Mouse (Mus musculus): ENCODE results near the gene Plekhh3. TPM values are rescaled to one million over a fixed set of nuclear protein-coding genes. Genes with fewer than 3 reads are reported as not detected.

The Plekhh3 gene
- polyA plus RNA-seq, 1 experiment from 2014 or later: 19.2 TPM

DNA sequence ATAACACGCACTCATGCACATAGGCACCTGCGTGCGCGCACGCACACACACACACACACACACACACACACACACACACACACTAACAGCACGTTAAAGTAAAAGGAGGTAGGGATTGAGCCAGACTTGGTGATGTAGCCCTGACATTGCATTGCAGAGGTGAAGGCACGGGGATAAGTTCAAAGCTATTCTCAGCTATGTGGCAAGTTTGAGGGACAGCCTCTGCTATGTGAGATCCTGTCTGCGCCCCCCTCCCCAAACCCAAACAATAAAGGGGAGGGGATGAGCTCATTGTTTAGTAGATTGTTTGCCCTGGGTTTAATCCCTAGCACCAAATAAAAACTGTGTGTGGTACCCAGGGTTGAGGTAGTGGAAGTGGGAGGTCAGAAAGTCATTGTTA is 30.1 kb downstream of the Plekhh3 start:
- Histone ChIP-seq H3K4me2 (replicated peaks; ENCODE audit: low read depth, low read length) (no peak overlapping the region), H3K9me3 (ENCODE audit: low read length) (no peaks in the 10 kb centered on the region), H3K36me3 (ENCODE audit: insufficient read depth, low read length) (no peaks in the 10 kb centered on the region), H3K4me3 (ENCODE audit: low read length) (no peak overlapping the region), H3K27me3 (ENCODE audit: insufficient read depth, low read length) (no peaks in the 10 kb centered on the region), H3K27ac (ENCODE audit: low read length) (no peak overlapping the region), H3K9ac (replicated peaks; ENCODE audit: low read length) (no peak overlapping the region), H3K4me1 (ENCODE audit: insufficient read depth, low read length) (peaks cover 28% of the 10 kb centered on the region; the same call in 1 of the 2 replicates)
- no peak for ATAC-seq (ENCODE audit: low FRiP score, low TSS enrichment)
- WGBS: 88% methylated on average over 8 of the region's 8 CpGs

GRCm38 (mm10) chr11:101140164-101140819 is 30.9 kb downstream of the Plekhh3 start:
- H3K4me2 ChIP-seq (replicated peaks; ENCODE audit: low read depth, low read length): peak overlapping the region; percentile 60
- peak overlapping the region; percentile 36 for H3K4me3 ChIP-seq (ENCODE audit: low read length)
- no peaks in the 10 kb centered on the region for H3K36me3 ChIP-seq (ENCODE audit: insufficient read depth, low read length)
- peaks cover 28% of the 10 kb centered on the region; the same call in 1 of the 2 replicates for H3K4me1 ChIP-seq (ENCODE audit: insufficient read depth, low read length)
- WGBS: 33% methylated on average over 27 of the region's 27 CpGs
- H3K27me3 ChIP-seq (ENCODE audit: insufficient read depth, low read length): no peaks in the 10 kb centered on the region
- peak overlapping the region; percentile 51 for H3K9ac ChIP-seq (replicated peaks; ENCODE audit: low read length)
- H3K9me3 ChIP-seq (ENCODE audit: low read length): no peaks in the 10 kb centered on the region
- H3K27ac ChIP-seq (ENCODE audit: low read length): no peak overlapping the region
- ATAC-seq (ENCODE audit: low FRiP score, low TSS enrichment): no peak

DNA sequence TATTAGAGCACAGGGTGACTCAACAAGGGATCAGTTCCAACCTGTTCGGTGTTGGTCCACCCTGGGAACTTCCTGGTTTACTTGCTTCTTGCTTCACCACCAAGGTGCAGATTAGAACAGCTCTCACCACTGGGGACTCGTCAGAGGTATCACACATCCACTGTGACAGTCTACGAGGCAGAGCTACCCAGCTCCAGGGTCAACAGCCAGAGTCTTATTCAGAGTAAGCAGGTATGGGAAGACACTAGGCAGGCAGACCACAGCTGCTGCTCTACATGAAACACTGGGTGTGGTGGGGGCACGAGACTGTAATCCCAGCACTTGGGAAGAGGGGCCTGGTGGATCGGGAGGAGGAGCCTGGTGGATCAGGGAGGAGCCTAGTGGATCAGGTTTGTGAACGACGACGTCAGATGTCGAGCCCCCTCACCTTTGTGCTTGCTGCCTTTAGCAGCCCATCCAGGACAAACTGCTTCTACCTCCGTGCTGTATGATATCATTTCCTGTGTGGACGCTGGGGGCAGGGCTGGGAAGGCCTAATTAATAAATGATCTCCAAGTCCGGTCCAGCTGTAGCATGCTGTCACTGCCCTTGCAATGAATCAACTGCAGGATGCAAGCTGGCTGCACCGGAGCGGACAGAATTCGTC is 32.5 kb downstream of the Plekhh3 start:
- ATAC-seq (ENCODE audit: low FRiP score, low TSS enrichment): peak; percentile 70
- H3K4me2 ChIP-seq (replicated peaks; ENCODE audit: low read depth, low read length): peak overlapping the region; percentile 41
- H3K9me3 ChIP-seq (ENCODE audit: low read length): no peaks in the 10 kb centered on the region
- H3K36me3 ChIP-seq (ENCODE audit: insufficient read depth, low read length): no peaks in the 10 kb centered on the region
- H3K4me3 ChIP-seq (ENCODE audit: low read length): peak overlapping the region; percentile 10; the same call in 1 of the 2 replicates
- H3K27ac ChIP-seq (ENCODE audit: low read length): peak overlapping the region; percentile 65
- H3K27me3 ChIP-seq (ENCODE audit: insufficient read depth, low read length): no peaks in the 10 kb centered on the region
- WGBS: 9% methylated on average over 15 of the region's 15 CpGs
- H3K4me1 ChIP-seq (ENCODE audit: insufficient read depth, low read length): peaks cover 28% of the 10 kb centered on the region; the same call in 1 of the 2 replicates
- H3K9ac ChIP-seq (replicated peaks; ENCODE audit: low read length): peak overlapping the region; percentile 45

GRCm38 (mm10) chr11:101137000-101137399 is 34.2 kb downstream of the Plekhh3 start:
- 78% methylated on average over 7 of the region's 7 CpGs for WGBS
- no peaks in the 10 kb centered on the region for H3K27me3 ChIP-seq (ENCODE audit: insufficient read depth, low read length)
- H3K4me1 ChIP-seq (ENCODE audit: insufficient read depth, low read length): peaks cover 28% of the 10 kb centered on the region; the same call in 1 of the 2 replicates
- H3K9me3 ChIP-seq (ENCODE audit: low read length): no peaks in the 10 kb centered on the region
- no peak overlapping the region for H3K4me3 ChIP-seq (ENCODE audit: low read length)
- H3K9ac ChIP-seq (replicated peaks; ENCODE audit: low read length): no peak overlapping the region
- ATAC-seq (ENCODE audit: low FRiP score, low TSS enrichment): no peak
- H3K27ac ChIP-seq (ENCODE audit: low read length): no peak overlapping the region
- H3K36me3 ChIP-seq (ENCODE audit: insufficient read depth, low read length): no peaks in the 10 kb centered on the region
- H3K4me2 ChIP-seq (replicated peaks; ENCODE audit: low read depth, low read length): no peak overlapping the region

- Histone ChIP-seq H3K36me3 (ENCODE audit: insufficient read depth, low read length) (no peaks in the 10 kb centered on the region), H3K27ac (ENCODE audit: low read length) (no peak overlapping the region), H3K9me3 (ENCODE audit: low read length) (peaks cover 4% of the 10 kb centered on the region), H3K9ac (replicated peaks; ENCODE audit: low read length) (no peak overlapping the region), H3K27me3 (ENCODE audit: insufficient read depth, low read length) (no peaks in the 10 kb centered on the region), H3K4me1 (ENCODE audit: insufficient read depth, low read length) (peaks cover 15% of the 10 kb centered on the region; the same call in 1 of the 2 replicates), H3K4me2 (replicated peaks; ENCODE audit: low read depth, low read length) (no peak overlapping the region), H3K4me3 (ENCODE audit: low read length) (no peak overlapping the region)
- 60% methylated on average over 13 of the region's 13 CpGs for WGBS
- ATAC-seq (ENCODE audit: low FRiP score, low TSS enrichment): no peak
These were observed 36.8 kb downstream of the Plekhh3 start for GRCm38 (mm10) chr11:101134217-101134865.

- H3K9me3 ChIP-seq (ENCODE audit: low read length): peaks cover 4% of the 10 kb centered on the region
- no peaks in the 10 kb centered on the region for H3K36me3 ChIP-seq (ENCODE audit: insufficient read depth, low read length)
- H3K9ac ChIP-seq (replicated peaks; ENCODE audit: low read length): no peak overlapping the region
- H3K27ac ChIP-seq (ENCODE audit: low read length): no peak overlapping the region
- peaks cover 6% of the 10 kb centered on the region; the same call in 1 of the 2 replicates for H3K4me1 ChIP-seq (ENCODE audit: insufficient read depth, low read length)
- no peak for ATAC-seq (ENCODE audit: low FRiP score, low TSS enrichment)
- WGBS: 55% methylated on average over 12 of the region's 12 CpGs
- no peaks in the 10 kb centered on the region for H3K27me3 ChIP-seq (ENCODE audit: insufficient read depth, low read length)
- no peak overlapping the region for H3K4me3 ChIP-seq (ENCODE audit: low read length)
- H3K4me2 ChIP-seq (replicated peaks; ENCODE audit: low read depth, low read length): no peak overlapping the region
These were observed 38.1 kb downstream of the Plekhh3 start for GRCm38 (mm10) chr11:101133037-101133436.

DNA sequence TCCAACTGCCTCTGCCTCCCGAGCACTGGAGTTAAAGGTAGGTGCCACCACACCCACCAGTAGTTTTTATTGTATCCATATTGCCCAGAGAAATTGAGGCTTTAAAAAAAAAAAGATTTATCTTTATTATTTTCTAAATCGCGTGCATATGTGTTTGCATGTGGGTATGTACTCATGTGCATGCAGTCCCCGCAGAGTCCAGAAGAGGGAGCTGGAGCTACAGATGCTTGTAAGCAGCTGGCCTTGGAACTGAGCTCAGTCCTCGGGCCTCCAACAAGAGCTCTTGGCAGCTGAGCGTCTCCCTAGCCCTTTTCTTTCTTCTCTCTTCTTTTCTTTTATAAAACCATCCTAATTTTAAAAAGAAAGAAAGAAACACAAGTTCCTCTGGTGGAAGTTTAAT is 39.5 kb downstream of the Plekhh3 start:
- Histone ChIP-seq H3K4me3 (ENCODE audit: low read length) (no peak overlapping the region), H3K9ac (replicated peaks; ENCODE audit: low read length) (no peak overlapping the region), H3K9me3 (ENCODE audit: low read length) (peaks cover 8% of the 10 kb centered on the region), H3K36me3 (ENCODE audit: insufficient read depth, low read length) (peaks cover 2% of the 10 kb centered on the region), H3K27me3 (ENCODE audit: insufficient read depth, low read length) (no peaks in the 10 kb centered on the region), H3K4me1 (ENCODE audit: insufficient read depth, low read length) (peaks cover 6% of the 10 kb centered on the region; the same call in 1 of the 2 replicates), H3K4me2 (replicated peaks; ENCODE audit: low read depth, low read length) (no peak overlapping the region), H3K27ac (ENCODE audit: low read length) (no peak overlapping the region)
- WGBS: 90% methylated on average over 6 of the region's 6 CpGs
- ATAC-seq (ENCODE audit: low FRiP score, low TSS enrichment): no peak

DNA sequence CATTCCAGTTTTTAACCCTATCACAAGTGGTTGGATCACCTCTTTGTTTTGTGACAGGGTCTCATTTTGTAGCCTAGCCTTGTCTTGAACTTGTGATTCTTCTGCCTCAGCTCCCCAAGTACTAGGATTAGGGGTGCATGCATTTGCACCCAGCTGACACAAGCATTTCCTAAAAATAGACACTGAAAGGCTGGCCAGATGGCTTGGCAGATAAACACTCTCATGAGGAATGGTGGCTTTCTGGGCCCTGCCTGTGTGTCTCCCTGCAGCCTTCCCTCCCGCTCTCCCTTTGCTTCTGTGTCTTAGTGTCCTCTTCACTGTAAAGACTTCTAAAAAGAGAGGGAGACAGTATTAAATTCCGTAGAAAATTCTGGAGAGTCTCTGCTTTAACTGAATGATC is 40.0 kb downstream of the Plekhh3 start:
- Histone ChIP-seq H3K4me1 (ENCODE audit: insufficient read depth, low read length) (peaks cover 6% of the 10 kb centered on the region; the same call in 1 of the 2 replicates), H3K4me3 (ENCODE audit: low read length) (no peak overlapping the region), H3K9me3 (ENCODE audit: low read length) (peaks cover 11% of the 10 kb centered on the region), H3K4me2 (replicated peaks; ENCODE audit: low read depth, low read length) (no peak overlapping the region), H3K27me3 (ENCODE audit: insufficient read depth, low read length) (no peaks in the 10 kb centered on the region), H3K9ac (replicated peaks; ENCODE audit: low read length) (no peak overlapping the region), H3K27ac (ENCODE audit: low read length) (no peak overlapping the region), H3K36me3 (ENCODE audit: insufficient read depth, low read length) (peaks cover 7% of the 10 kb centered on the region)
- ATAC-seq (ENCODE audit: low FRiP score, low TSS enrichment): no peak
- WGBS: 94% methylated on average over 2 of the region's 2 CpGs

- H3K4me2 ChIP-seq (replicated peaks; ENCODE audit: low read depth, low read length): no peak overlapping the region
- peaks cover 6% of the 10 kb centered on the region; the same call in 1 of the 2 replicates for H3K4me1 ChIP-seq (ENCODE audit: insufficient read depth, low read length)
- WGBS: 39% methylated on average over 18 of the region's 18 CpGs
- peaks cover 11% of the 10 kb centered on the region for H3K9me3 ChIP-seq (ENCODE audit: low read length)
- H3K36me3 ChIP-seq (ENCODE audit: insufficient read depth, low read length): peaks cover 14% of the 10 kb centered on the region
- no peak for ATAC-seq (ENCODE audit: low FRiP score, low TSS enrichment)
- no peaks in the 10 kb centered on the region for H3K27me3 ChIP-seq (ENCODE audit: insufficient read depth, low read length)
- H3K9ac ChIP-seq (replicated peaks; ENCODE audit: low read length): no peak overlapping the region
- H3K4me3 ChIP-seq (ENCODE audit: low read length): no peak overlapping the region
- H3K27ac ChIP-seq (ENCODE audit: low read length): no peak overlapping the region
These were observed 40.9 kb downstream of the Plekhh3 start for GRCm38 (mm10) chr11:101130056-101130756.

All from kidney, embryonic 16.5 days (tissue).